Mouse (Mus musculus) gastrocnemius, postnatal 4 days (tissue): ENCODE measurements around the gene Dnah14. TPM values are rescaled to one million over a fixed set of nuclear protein-coding genes. Genes with fewer than 3 reads are reported as not detected.
"Not testable (repeated sequence)": the region's sequence is repeated elsewhere in the genome, so short reads cannot be mapped to it uniquely, and the experiment has no call there.

Experiments
- DNase-seq, 2 experiments: peaks; one replicate each; pipeline ENCODE4 v3.0.0; 2021 to 2022; ENCODE audit warnings: low spot score in 2 of 2, mixed read lengths in 2 of 2
- total RNA-seq, 2 experiments: library from RNA; stranded (reverse); gene quantifications; 2 replicates each; pipeline ENCODE4 v1.2.3; 2021

The Dnah14 gene
- total RNA-seq, 2 experiments from 2014 or later = 1.2 to 1.3 TPM

GRCm38 (mm10) chr1:181771871-181772270 is 195.5 kb downstream of the Dnah14 start:
- no peak for DNase-seq

DNA sequence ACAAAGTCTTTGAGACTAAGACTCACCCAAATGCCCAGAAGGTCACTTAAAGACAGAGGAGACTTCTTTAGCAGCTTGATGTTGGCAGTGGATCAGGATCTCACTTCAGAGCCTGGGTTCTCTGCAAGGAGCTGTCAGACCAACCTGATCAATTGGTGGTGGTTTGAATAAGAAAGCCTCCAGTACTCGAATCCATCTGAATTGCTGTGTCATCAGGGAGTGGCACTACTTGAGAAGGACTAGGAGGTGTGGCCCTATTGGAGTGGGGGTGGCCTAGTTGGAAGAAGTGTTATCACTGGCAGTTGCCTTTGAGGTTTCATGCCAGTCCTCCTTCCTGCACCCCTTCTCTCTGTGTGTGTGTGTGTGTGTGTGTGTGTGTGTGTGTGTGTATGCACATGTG is 200.2 kb downstream of the Dnah14 start:
- DNase-seq = no peak

DNA sequence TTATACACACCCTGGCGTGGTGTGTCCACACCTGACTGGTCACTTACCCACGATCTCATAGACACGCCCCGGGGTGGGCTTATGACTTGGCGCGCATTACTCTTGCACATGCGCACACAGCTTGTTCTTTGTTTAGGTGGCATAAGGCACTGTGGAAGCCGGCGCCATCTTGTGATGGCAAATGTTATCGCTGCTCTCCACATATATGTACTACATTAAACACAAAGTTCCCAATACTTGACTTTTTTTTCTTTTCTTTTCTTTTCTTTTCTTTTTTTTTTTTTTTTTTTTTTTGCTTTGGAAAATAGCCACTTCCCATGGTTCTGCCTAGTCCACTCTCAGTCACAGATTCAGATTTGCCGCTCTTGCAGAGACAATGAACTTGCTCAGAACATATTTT is 206.2 kb downstream of the Dnah14 start:
- DNase-seq = not testable (repeated sequence)

DNA sequence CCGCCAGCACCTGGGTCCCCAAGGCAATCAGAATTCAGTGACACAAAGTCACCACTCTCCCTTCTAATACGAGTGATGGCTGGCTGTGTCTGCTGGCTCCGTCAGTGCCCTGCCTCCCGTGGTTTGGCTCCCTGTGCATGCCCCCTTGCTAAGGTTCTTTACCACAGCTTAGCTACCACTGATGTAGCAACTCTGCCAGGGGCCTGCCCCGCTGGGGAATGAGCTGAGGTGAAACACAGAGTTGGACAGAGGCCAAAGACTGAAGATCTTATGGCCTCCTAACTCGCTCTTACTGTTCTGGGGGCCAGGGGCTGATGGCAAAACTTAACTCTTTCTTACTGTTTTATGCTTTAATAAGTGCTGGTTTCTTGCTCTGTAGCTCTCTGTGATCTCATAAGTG is 213.6 kb downstream of the Dnah14 start:
- DNase-seq = no peak

DNA sequence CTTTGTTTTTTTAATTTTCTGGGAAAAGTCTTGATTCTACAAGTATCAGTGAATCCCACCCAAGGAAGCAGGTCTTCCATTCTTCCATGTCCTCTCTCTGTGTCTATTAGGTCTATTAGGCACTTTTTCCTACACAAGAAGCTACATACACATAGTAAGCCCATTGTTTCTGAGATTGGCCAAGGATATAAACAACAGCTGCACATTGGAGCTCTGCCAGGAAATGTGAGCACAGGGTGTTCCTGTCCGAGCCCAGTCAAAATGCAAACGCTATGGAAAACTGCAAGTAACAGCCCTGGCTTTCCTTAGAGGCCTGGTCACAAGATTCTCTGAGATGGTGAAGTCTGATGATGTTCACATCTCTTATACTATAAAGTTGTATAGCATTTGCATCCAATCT is 217.2 kb downstream of the Dnah14 start:
- DNase-seq = peak; percentile 39 to 69

GRCm38 (mm10) chr1:181799911-181800310 is 223.6 kb downstream of the Dnah14 start:
- no peak for DNase-seq

DNA sequence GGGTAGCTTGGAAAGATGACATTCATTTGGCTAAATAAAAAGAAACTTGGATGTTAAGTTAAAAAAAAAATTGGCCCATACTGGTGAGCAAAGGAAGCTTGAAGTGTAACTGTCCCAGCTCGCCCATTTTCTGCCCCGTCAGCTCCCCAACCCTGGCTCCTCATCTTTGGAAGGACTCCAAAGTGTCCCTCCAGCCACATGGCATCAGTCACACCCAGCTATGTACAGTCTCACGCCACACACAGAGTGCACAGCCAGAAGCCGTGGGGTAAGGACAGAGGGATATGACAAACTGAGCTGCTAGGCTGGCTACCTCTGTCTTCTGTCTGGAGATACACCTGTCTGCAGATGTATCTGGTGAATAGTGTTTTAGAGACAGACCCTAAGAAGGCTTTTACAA is 224.3 kb downstream of the Dnah14 start:
- no peak for DNase-seq

GRCm38 (mm10) chr1:181811481-181812223 is 235.3 kb downstream of the Dnah14 start:
- no peak for DNase-seq

DNA sequence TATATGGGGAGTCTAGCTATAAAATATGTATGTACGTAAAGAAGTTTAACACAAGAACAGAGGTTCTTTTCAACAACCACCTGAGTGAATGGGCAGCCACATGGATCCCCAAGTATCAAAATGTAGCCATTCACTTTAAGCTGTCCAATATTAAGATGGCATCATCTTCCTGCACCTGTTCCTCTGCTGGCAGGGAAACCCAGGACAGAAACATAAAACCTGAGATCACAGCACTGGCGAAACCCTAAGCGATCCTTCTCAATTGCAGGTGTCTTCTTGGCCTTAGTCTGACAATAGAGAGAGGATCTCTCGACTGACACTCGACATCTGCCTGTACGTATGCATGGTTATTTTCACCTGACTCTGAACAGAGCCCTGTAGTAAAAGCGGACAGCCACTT is 250.4 kb downstream of the Dnah14 start:
- no peak for DNase-seq

- DNase-seq = no peak
Observed at GRCm38 (mm10) chr1:181828365-181828764, 252.0 kb downstream of the Dnah14 start.

DNA sequence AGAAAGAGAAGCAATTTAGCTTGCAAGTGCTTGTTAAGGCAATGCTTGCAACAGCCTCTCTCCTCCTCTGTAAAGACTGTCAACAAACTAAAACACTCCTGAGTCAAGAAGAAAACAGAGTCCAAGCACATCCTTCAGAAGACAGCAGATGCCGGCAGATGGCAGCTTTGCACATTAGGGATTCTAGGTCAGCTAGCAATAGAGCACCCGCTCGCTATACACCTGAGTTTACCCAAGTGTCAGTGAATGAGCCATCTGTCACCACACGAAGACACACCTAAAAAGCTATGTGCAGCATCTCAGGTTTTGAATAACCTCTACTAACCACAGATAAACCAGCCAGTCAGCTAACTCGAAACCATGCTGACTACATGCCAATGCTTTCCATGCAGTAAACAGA is 256.4 kb downstream of the Dnah14 start:
- DNase-seq = no peak

GRCm38 (mm10) chr1:181833143-181833542 is 256.8 kb downstream of the Dnah14 start:
- DNase-seq = no peak

DNA sequence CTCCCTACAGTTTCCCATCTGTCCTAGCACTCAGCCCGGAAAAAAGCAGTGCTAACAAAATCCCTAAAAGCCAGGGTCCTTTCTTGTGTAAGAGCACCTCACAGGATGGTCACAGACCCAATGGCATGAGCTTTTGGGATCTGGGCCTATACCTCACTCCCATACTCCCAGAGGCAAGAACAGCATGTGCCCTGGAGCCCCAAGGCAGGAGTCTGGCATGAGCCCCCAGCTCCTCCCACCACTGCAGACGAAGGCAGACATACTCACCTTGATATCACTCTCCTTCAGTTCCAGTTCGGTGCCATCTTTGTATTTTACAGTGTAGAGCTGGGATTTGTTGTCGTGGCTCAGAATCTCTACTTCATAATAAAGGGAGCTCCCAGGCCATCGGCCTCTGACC is 261.8 kb downstream of the Dnah14 start:
- DNase-seq = no peak

GRCm38 (mm10) chr1:181839746-181840366 is 263.5 kb downstream of the Dnah14 start:
- no peak for DNase-seq

GRCm38 (mm10) chr1:181841396-181841795 is 265.0 kb downstream of the Dnah14 start:
- DNase-seq = no peak

GRCm38 (mm10) chr1:181841864-181842672 is 265.7 kb downstream of the Dnah14 start:
- DNase-seq = peak; percentile 97

GRCm38 (mm10) chr1:181842781-181843180 is 266.4 kb downstream of the Dnah14 start, which contains the start of gene Lbr:
Gene Lbr, minus strand, starts transcription at chr1:181843046.
- no peak for DNase-seq

DNA sequence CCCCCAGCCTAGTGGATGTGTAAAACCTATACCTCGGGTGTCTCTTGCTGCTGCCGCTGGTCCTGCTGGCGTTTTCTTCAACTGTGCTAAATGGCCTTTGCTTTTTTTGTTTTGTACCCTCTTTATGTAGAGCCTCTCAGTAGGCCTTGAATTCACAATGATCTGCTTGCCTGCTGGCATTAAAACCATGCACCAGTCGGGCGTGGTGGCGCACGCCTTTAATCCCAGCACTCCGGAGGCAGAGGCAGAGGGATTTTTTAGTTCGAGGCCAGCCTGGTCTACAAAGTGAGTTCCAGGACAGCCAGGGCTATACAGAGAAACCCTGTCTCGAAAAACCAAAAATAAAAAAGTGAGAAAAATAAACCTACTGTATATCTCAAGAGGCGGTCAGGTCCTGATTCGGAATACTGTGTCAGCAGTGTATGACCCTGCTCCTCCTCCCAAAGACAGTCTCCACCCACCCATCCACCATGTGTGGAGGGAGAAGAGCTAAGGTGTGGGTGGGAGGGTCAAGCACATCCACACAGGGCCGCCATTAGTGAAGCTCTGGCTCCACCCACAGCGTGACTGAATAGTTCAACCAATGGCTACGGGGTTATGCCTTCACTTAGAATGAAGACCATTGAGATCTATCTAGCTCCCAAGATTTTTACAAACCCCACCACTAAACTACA is 268.7 kb downstream of the Dnah14 start:
- DNase-seq = no peak

- no peak for DNase-seq
Observed at GRCm38 (mm10) chr1:181845767-181846166, 269.4 kb downstream of the Dnah14 start.

- no peak for DNase-seq
Observed at GRCm38 (mm10) chr1:181847396-181847795, 271.0 kb downstream of the Dnah14 start.

GRCm38 (mm10) chr1:181848210-181848609 is 271.9 kb downstream of the Dnah14 start:
- no peak for DNase-seq
